Mouse (Mus musculus) forebrain, embryonic 12.5 days (tissue): ENCODE data around the gene Prim2. TPM values are rescaled to one million over a fixed set of nuclear protein-coding genes. Genes with fewer than 3 reads are reported as not detected.

Source experiments
- ATAC-seq: fragments of 200-750 bp; cut with Nextera tagmentation; 2 replicates; pipeline ENCODE4 v1.8.0; 2017; ENCODE audit warnings: moderate TSS enrichment; ENCODE audit not compliant: low FRiP score
- H3K27ac ChIP-seq: fragments of 300-500 bp; sonication (generic); 2 replicates; pipeline ENCODE4 v1.5.1; 2016; ENCODE audit warnings: mild to moderate bottlenecking
- H3K27me3 ChIP-seq: fragments of 300-500 bp; sonication (generic); 2 replicates; pipeline ENCODE4 v1.6.1; 2016; ENCODE audit warnings: mild to moderate bottlenecking
- H3K36me3 ChIP-seq: fragments of 300-500 bp; sonication (generic); replicated peaks from 2 replicates; pipeline ENCODE4 v1.6.1; 2016; ENCODE audit warnings: mild to moderate bottlenecking
- H3K4me1 ChIP-seq: fragments of 300-500 bp; sonication (generic); 2 replicates; pipeline ENCODE4 v1.6.1; 2016
- H3K4me2 ChIP-seq: fragments of 300-500 bp; sonication (generic); 2 replicates; pipeline ENCODE4 v1.6.1; 2016; ENCODE audit warnings: mild to moderate bottlenecking, moderate library complexity
- H3K4me3 ChIP-seq: fragments of 300-500 bp; sonication (generic); replicated peaks from 2 replicates; pipeline ENCODE4 v1.5.1; 2016; ENCODE audit warnings: mild to moderate bottlenecking
- H3K9ac ChIP-seq: fragments of 300-500 bp; sonication (generic); 2 replicates; pipeline ENCODE4 v1.6.1; 2016; ENCODE audit warnings: mild to moderate bottlenecking
- H3K9me3 ChIP-seq: fragments of 300-500 bp; sonication (generic); 2 replicates; pipeline ENCODE4 v1.6.1; 2016
- whole genome bisulfite sequencing: fragments of 180-500 bp; shearing (Covaris S2); methylation state at CpG from one replicate; pipeline ENCODE4 v1.1.7; 2016; 5-methylcytosine and 5-hydroxymethylcytosine counted together
- polyA plus RNA-seq: library from polyadenylated mRNA; unstranded; fragments of >200 nt; fragmentation: Nextera tagmentation; extraction: Ambion mirVana; gene quantifications from 2 replicates; pipeline ENCODE4 v1.2.1, GENCODE M21; 2016

Prim2 gene
- polyA plus RNA-seq, 1 experiment from 2014 or later: 50.0 TPM

- H3K4me1 ChIP-seq: peaks cover 19% of the 10 kb centered on the region
- H3K9ac ChIP-seq: no peak overlapping the region
- no peaks in the 10 kb centered on the region for H3K9me3 ChIP-seq
- no peak overlapping the region for H3K4me2 ChIP-seq
- ATAC-seq: peak; percentile 87
- no peak overlapping the region for H3K27ac ChIP-seq
- no peaks in the 10 kb centered on the region for H3K27me3 ChIP-seq
- H3K4me3 ChIP-seq: no peak overlapping the region
- H3K36me3 ChIP-seq: no peaks in the 10 kb centered on the region
- 11% methylated on average over 2 of the region's 2 CpGs for WGBS
Measured at GRCm38 (mm10) chr1:33494524-33495202, 174.9 kb downstream of the Prim2 start.

- Histone ChIP-seq H3K4me3 (no peak overlapping the region), H3K9ac (no peak overlapping the region), H3K27me3 (no peaks in the 10 kb centered on the region), H3K27ac (no peak overlapping the region), H3K4me2 (no peak overlapping the region), H3K9me3 (no peaks in the 10 kb centered on the region), H3K4me1 (peaks cover 14% of the 10 kb centered on the region), H3K36me3 (no peaks in the 10 kb centered on the region)
- ATAC-seq: no peak
- WGBS: 86% methylated on average over 6 of the region's 6 CpGs
Measured at GRCm38 (mm10) chr1:33490220-33490619, 179.4 kb downstream of the Prim2 start.

GRCm38 (mm10) chr1:33488372-33488771, 181.2 kb downstream of the Prim2 start:
- Histone ChIP-seq H3K9me3 (no peaks in the 10 kb centered on the region), H3K36me3 (peaks cover 6% of the 10 kb centered on the region), H3K4me3 (no peak overlapping the region), H3K4me2 (no peak overlapping the region), H3K27me3 (no peaks in the 10 kb centered on the region), H3K9ac (no peak overlapping the region), H3K4me1 (0 out of 2 replicates have a peak, but pooled peaks cover 2% of the 10 kb centered on the region), H3K27ac (no peak overlapping the region)
- WGBS: 95% methylated on average over 5 of the region's 5 CpGs
- ATAC-seq: no peak

- no peak overlapping the region for H3K9ac ChIP-seq
- H3K36me3 ChIP-seq: peaks cover 6% of the 10 kb centered on the region
- H3K9me3 ChIP-seq: no peaks in the 10 kb centered on the region
- WGBS: 76% methylated on average over 3 of the region's 3 CpGs
- no peak overlapping the region for H3K4me3 ChIP-seq
- ATAC-seq: no peak
- H3K27ac ChIP-seq: no peak overlapping the region
- no peaks in the 10 kb centered on the region for H3K27me3 ChIP-seq
- H3K4me1 ChIP-seq: no peaks in the 10 kb centered on the region
- H3K4me2 ChIP-seq: no peak overlapping the region
Measured at GRCm38 (mm10) chr1:33483746-33484145, 185.8 kb downstream of the Prim2 start.

GRCm38 (mm10) chr1:33480382-33480781, 189.2 kb downstream of the Prim2 start:
- Histone ChIP-seq H3K9me3 (no peaks in the 10 kb centered on the region), H3K4me2 (no peak overlapping the region), H3K27me3 (no peaks in the 10 kb centered on the region), H3K4me1 (no peaks in the 10 kb centered on the region), H3K4me3 (no peak overlapping the region), H3K36me3 (peaks cover 9% of the 10 kb centered on the region), H3K27ac (no peak overlapping the region), H3K9ac (no peak overlapping the region)
- ATAC-seq: no peak
- 86% methylated on average over 7 of the region's 7 CpGs for WGBS

GRCm38 (mm10) chr1:33471069-33471468, 198.5 kb downstream of the Prim2 start:
- H3K27ac ChIP-seq: no peak overlapping the region
- no peaks in the 10 kb centered on the region for H3K4me1 ChIP-seq
- no peaks in the 10 kb centered on the region for H3K27me3 ChIP-seq
- no peak overlapping the region for H3K9ac ChIP-seq
- no peak for ATAC-seq
- no peak overlapping the region for H3K4me2 ChIP-seq
- no peaks in the 10 kb centered on the region for H3K9me3 ChIP-seq
- WGBS: 90% methylated on average over 6 of the region's 6 CpGs
- H3K4me3 ChIP-seq: no peak overlapping the region
- no peaks in the 10 kb centered on the region; the same call in 1 of the 2 replicates for H3K36me3 ChIP-seq

- no peaks in the 10 kb centered on the region for H3K4me1 ChIP-seq
- H3K27me3 ChIP-seq: no peaks in the 10 kb centered on the region
- no peaks in the 10 kb centered on the region for H3K9me3 ChIP-seq
- H3K4me2 ChIP-seq: no peak overlapping the region
- H3K9ac ChIP-seq: no peak overlapping the region
- H3K36me3 ChIP-seq: no peaks in the 10 kb centered on the region; the same call in 1 of the 2 replicates
- H3K4me3 ChIP-seq: no peak overlapping the region
- H3K27ac ChIP-seq: no peak overlapping the region
- 98% methylated on average over 8 of the region's 8 CpGs for WGBS
- ATAC-seq: no peak
Measured at GRCm38 (mm10) chr1:33470222-33470621, 199.4 kb downstream of the Prim2 start.

GRCm38 (mm10) chr1:33464234-33464633, 205.4 kb downstream of the Prim2 start:
- Histone ChIP-seq H3K27ac (no peak overlapping the region), H3K9ac (no peak overlapping the region), H3K4me2 (no peak overlapping the region), H3K9me3 (no peaks in the 10 kb centered on the region), H3K27me3 (no peaks in the 10 kb centered on the region), H3K36me3 (peaks cover 9% of the 10 kb centered on the region; the same call in 1 of the 2 replicates), H3K4me3 (no peak overlapping the region), H3K4me1 (no peaks in the 10 kb centered on the region)
- 69% methylated on average over 5 of the region's 5 CpGs for WGBS
- no peak for ATAC-seq

GRCm38 (mm10) chr1:33460703-33461102, 208.9 kb downstream of the Prim2 start:
- H3K9me3 ChIP-seq: no peaks in the 10 kb centered on the region
- no peak overlapping the region for H3K27ac ChIP-seq
- H3K4me3 ChIP-seq: no peak overlapping the region
- H3K4me1 ChIP-seq: no peaks in the 10 kb centered on the region
- WGBS: 89% methylated on average over 8 of the region's 8 CpGs
- H3K9ac ChIP-seq: no peak overlapping the region
- H3K4me2 ChIP-seq: no peak overlapping the region
- H3K36me3 ChIP-seq: peaks cover 9% of the 10 kb centered on the region; the same call in 1 of the 2 replicates
- H3K27me3 ChIP-seq: no peaks in the 10 kb centered on the region
- no peak for ATAC-seq

- WGBS: 89% methylated on average over 3 of the region's 3 CpGs
- Histone ChIP-seq H3K36me3 (peaks cover 9% of the 10 kb centered on the region; the same call in 1 of the 2 replicates), H3K4me1 (no peaks in the 10 kb centered on the region), H3K27me3 (no peaks in the 10 kb centered on the region), H3K4me2 (no peak overlapping the region), H3K4me3 (no peak overlapping the region), H3K27ac (no peak overlapping the region), H3K9me3 (no peaks in the 10 kb centered on the region), H3K9ac (no peak overlapping the region)
- no peak; the same call in 1 of the 2 replicates for ATAC-seq
Measured at GRCm38 (mm10) chr1:33460262-33460661, 209.3 kb downstream of the Prim2 start.

- ATAC-seq: no peak
Measured at GRCm38 (mm10) chr1:33458950-33459349, 210.6 kb downstream of the Prim2 start.

GRCm38 (mm10) chr1:33454251-33454650, 215.3 kb downstream of the Prim2 start:
- H3K9me3 ChIP-seq: no peaks in the 10 kb centered on the region
- no peaks in the 10 kb centered on the region for H3K4me1 ChIP-seq
- H3K27me3 ChIP-seq: no peaks in the 10 kb centered on the region
- no peak for ATAC-seq
- no peak overlapping the region for H3K4me2 ChIP-seq
- H3K36me3 ChIP-seq: no peaks in the 10 kb centered on the region
- no peak overlapping the region for H3K27ac ChIP-seq
- H3K4me3 ChIP-seq: no peak overlapping the region
- H3K9ac ChIP-seq: no peak overlapping the region
- WGBS: 93% methylated on average over 6 of the region's 6 CpGs

More at GRCm38 (mm10) chr1:33458950-33459349, 210.6 kb downstream of the Prim2 start:
- H3K4me3 ChIP-seq: no peak overlapping the region
- H3K4me1 ChIP-seq: no peaks in the 10 kb centered on the region
- H3K9ac ChIP-seq: no peak overlapping the region
- no peaks in the 10 kb centered on the region for H3K9me3 ChIP-seq
- no peak overlapping the region for H3K27ac ChIP-seq
- no peak overlapping the region for H3K4me2 ChIP-seq
- WGBS: 89% methylated on average over 3 of the region's 3 CpGs
- H3K36me3 ChIP-seq: peaks cover 9% of the 10 kb centered on the region; the same call in 1 of the 2 replicates
- no peaks in the 10 kb centered on the region for H3K27me3 ChIP-seq

GRCm38 (mm10) chr1:33453299-33453698, 216.3 kb downstream of the Prim2 start:
- no peak overlapping the region for H3K4me3 ChIP-seq
- 89% methylated on average over 9 of the region's 9 CpGs for WGBS
- no peak overlapping the region for H3K27ac ChIP-seq
- no peak for ATAC-seq
- no peak overlapping the region for H3K4me2 ChIP-seq
- H3K9ac ChIP-seq: no peak overlapping the region
- no peaks in the 10 kb centered on the region for H3K9me3 ChIP-seq
- H3K36me3 ChIP-seq: no peaks in the 10 kb centered on the region
- H3K27me3 ChIP-seq: no peaks in the 10 kb centered on the region
- no peaks in the 10 kb centered on the region for H3K4me1 ChIP-seq
